Mouse (Mus musculus) lung, postnatal 10 days (tissue): Measurements from ENCODE around the gene Dusp10.

ENCODE experiments used
- DNase-seq: peaks from one replicate; pipeline ENCODE4 v3.0.0; 2021

Gene Dusp10

GRCm38 (mm10) chr1:184107448-184107847 is 94.3 kb downstream of the Dusp10 start:
- no peak for DNase-seq

GRCm38 (mm10) chr1:184108254-184108653 is 95.2 kb downstream of the Dusp10 start:
- no peak for DNase-seq

DNA sequence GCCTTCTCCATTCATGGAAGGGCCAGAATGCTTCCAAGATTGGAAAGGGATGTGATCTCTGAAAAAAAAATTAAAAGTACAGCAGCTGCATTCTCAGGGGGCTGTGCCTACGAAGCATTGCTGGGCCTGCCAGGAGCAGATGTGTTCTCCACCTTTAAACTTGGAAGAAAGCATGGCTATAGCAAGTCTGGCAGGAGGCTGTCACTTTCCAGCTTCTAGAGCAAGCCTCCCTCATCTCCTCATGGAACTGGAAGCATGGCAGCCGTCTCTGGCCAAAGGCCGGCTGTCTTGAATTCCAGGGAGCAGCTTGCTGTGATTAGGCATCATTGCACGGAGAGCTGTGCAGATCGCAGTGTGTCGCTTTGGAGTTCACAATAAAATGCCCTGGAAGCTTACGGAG is 104.5 kb downstream of the Dusp10 start:
- peak; percentile 41 for DNase-seq

- no peak for DNase-seq
Measured at GRCm38 (mm10) chr1:184117991-184118390, 104.9 kb downstream of the Dusp10 start.

DNA sequence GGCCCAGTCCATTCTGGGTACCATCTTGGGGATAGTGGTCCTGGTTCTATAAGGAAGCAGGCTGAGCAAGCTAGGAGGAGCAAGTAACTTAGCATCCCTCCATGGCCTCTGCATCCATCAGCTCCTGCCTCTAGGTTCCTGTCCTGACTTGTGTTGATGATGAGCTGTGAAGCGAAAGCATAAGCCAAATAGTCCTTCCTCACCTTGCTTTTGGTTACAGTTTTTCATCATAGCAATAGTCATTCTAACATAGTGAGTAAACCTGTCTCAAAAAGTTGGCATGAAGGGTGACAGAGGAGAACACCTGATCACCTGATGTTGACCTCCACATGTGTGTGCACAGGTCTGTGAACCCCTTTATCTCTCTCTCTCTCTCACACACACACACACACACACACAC is 105.5 kb downstream of the Dusp10 start:
- DNase-seq, result no peak
